Mouse (Mus musculus) cerebellum, adult 2 months (tissue): ENCODE results near the gene Plet1.

Source experiments
- CTCF ChIP-seq: fragments of 200-500 bp; IDR thresholded peaks from 2 replicates; pipeline ENCODE4 v1.5.1; 2011; ENCODE audit warnings: low read depth, mild to moderate bottlenecking, control low read depth, low read length, moderate library complexity, borderline replicate concordance; ENCODE audit not compliant: insufficient read depth
- POLR2A ChIP-seq: fragments of 200-500 bp; IDR thresholded peaks from 2 replicates; pipeline ENCODE4 v1.6.1; 2011; ENCODE audit warnings: low read length, control low read depth, borderline replicate concordance; ENCODE audit not compliant: insufficient read depth

GRCm38 (mm10) chr9:50494311-50494710 is at the start of gene Plet1:
- TF ChIP-seq CTCF (no peak), POLR2A (no peak)
